Mouse (Mus musculus) right cerebral cortex, postnatal 25 days (tissue): ENCODE results near the gene 1110012L19Rik.
"Not testable (repeated sequence)": the region's sequence is repeated elsewhere in the genome, so short reads cannot be mapped to it uniquely, and the experiment has no call there.

ENCODE experiments used
- DNase-seq: peaks from one replicate; pipeline ENCODE4 v3.0.0; 2022

Gene 1110012L19Rik

GRCm38 (mm10) chrX:70385276-70385961 is at the start of gene 1110012L19Rik:
1110012L19Rik (plus strand) TSS chrX:70385877.
- peak; percentile 75 for DNase-seq

DNA sequence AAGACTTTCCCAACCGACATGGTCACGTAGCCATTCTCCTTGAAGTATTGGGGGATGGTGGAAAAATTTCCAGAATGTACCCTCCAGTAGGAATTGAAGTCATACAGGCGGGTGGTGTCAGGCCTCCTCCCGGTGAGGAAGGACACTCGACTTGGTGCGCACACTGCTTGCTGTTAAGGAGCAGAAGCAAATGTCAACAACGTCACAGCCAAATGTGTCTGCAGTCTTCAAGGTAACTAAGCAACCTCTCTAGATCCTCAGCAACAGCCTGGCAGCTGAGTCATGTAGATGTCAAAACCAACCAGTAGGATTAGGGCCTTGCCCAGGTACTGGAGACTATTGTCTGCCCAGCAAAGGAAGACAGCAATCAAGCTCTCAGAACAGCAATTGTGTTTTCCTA is 22.7 kb upstream of the 1110012L19Rik start:
- DNase-seq, result peak; percentile 13

DNA sequence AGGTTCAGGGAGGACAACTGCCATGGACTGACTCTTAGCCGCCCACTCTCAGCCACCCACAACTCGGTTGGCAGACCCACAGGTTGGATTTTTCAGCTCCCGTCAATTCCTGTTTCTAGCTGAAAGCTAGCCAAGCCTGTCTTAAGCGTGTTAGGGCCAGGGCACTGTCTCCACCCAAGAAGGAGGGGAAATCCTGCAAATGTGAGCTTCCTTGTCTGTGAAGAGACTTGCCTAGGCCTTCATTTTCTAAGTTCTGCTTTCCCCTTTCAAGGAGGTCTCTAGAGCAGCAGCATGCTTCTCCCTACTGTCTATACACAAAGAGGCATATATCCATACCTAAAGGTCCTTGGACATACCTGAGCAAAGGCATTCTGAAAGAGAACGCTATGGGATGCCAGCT is 22.2 kb upstream of the 1110012L19Rik start:
- no peak for DNase-seq

- DNase-seq, result no peak
Measured at GRCm38 (mm10) chrX:70364202-70364601, 21.5 kb upstream of the 1110012L19Rik start.

DNA sequence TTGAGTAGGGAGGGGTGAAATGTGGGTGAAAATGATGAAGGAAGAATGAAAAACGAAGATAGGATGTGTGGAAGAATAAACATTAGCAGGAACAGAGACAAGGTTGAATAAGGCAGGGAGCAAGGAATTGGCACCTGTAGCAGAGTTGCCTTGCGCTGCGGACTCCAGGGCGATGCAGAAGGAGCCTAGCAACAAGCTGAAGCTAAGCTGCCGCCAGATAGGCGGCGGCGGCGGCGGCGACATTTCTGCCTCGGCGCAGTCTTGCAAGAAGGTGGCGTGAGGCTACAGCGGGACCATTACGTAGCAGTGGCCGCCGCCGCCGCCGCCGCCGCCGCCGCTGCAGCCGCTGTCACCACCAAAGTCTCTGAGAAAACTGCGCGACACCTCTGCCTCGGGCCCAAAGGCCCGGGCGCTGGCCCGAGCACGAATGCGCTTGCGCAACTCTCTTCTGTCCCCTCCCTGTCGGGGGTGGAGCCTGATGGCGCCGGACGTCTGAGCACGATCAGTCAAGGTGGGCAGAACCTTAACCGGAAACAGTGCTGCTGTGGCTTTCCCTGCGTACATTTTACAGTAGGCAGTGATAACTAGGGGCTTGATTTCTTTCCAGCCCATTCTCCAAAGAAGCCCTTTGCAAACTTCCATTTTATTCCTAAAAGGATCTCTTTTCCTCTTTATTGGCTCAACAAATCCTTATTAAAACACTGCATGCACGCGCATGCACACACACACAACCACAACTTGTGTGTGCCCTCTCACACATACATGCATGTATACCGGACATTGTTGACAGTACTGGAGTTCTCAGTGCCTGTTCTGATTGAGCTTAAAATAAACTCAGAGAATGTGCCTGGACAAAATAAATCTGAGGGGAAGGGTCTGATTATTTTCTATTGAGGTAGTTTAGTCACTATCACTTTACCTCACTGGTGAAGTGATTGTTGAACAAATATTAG is 20.7 kb upstream of the 1110012L19Rik start, which contains the start of gene Ids:
Gene Ids (minus strand): TSS at position 424 of the 953 bp plus-strand sequence.
- peak; percentile 80 for DNase-seq

GRCm38 (mm10) chrX:70369758-70370157 is 15.9 kb upstream of the 1110012L19Rik start:
- not testable (repeated sequence) for DNase-seq

DNA sequence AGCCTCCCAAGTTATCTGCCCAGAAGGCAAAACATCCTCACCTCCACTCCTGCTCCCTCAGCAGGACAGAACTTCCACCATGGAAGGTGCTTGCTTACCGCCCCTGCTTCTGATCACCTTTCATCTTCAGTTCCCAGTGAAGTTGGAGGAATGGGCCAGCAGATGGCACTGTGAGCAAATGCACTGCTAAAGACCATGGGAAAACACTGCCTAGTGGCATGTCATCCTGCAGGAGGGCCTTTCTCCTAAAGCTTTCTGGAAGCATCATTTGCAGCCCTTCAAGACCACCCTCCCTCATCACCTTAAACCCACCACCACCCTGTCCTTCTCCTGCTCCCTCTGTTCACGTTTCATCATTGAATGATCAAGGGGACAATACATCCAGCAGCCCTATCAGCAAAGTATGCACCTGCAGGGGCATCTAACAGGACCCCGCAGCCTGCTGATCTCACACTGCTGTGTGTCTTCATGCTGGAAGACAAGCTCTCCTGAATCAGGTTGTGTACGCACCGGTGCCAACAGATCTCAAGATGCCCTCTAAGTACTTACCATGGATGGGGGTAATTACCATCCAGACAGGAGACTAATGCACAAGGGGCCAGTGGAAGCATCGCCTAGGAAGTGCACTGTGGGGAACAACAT is 11.1 kb upstream of the 1110012L19Rik start:
- DNase-seq, result not testable (repeated sequence)

GRCm38 (mm10) chrX:70384917-70385275 is 781 bp upstream of the 1110012L19Rik start:
- DNase-seq, result no peak

- DNase-seq, result no peak
Measured at GRCm38 (mm10) chrX:70385962-70386351, 280 bp downstream of the 1110012L19Rik start.

GRCm38 (mm10) chrX:70392636-70393035 is 7.0 kb downstream of the 1110012L19Rik start:
- DNase-seq, result not testable (repeated sequence)

DNA sequence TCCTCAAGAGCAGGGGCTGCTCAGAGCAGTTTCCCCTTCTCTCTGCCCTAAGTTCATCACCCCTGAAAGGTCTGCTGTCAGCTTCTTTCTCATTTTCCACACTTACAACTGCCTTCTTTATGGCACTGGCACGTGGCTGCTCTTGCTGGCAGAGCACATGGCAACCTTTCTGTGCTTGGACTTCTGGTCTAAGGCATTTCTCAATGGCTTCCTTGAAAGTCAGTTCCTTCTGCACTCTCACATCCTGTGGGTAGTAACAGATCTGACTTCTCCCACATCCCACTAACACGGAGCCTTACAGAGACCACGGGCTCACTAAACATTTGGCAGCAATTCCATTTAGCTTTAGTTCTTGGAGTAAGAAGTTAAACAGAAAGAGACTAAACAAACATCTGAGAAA is 39.8 kb downstream of the 1110012L19Rik start:
- DNase-seq, result not testable (repeated sequence)
